Mouse (Mus musculus): Measurements from ENCODE around the gene Etv6. TPM values are rescaled to one million over a fixed set of nuclear protein-coding genes. Genes with fewer than 3 reads are reported as not detected.

The Etv6 gene
- total and polyA plus RNA-seq, 3 experiments: 12.6 to 25.9 TPM; not detected in 1

DNA sequence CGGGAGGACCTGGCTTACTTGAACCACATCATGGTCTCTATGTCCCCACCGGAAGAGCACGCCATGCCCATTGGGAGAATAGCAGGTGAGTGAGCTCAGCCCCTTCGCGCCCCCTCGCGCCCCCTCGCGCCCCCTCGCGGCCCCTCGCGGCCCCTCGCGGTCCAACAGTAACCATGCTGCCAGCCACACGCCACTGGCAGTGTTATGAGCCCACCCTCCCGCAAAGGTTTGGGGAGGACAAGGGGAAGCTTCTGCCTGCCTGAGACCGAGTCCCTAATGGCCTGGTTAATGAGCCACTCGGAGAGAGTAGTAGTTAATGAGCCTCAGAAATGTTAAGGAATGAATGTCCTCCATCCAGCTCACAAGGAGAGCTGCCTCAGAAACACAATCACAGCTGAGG lies 213.2 kb downstream of the Etv6 start:
- peaks cover 0 to 2% of the 10 kb centered on the region in 2 experiments; a peak in 1 of 4 replicates for H3K36me3 ChIP-seq (ENCODE audit: control insufficient read depth in 1 of 2, insufficient read depth in 2 of 2, low read length in 2 of 2)
- no peaks in the 10 kb centered on the region for H3K79me2 ChIP-seq (ENCODE audit: control insufficient read depth, insufficient read depth, low read length, poor library complexity)
- no peaks in the 10 kb centered on the region for H3K27me3 ChIP-seq (ENCODE audit: control insufficient read depth in 1 of 2, insufficient read depth in 2 of 2, low read length in 2 of 2)
- H3K9me3 ChIP-seq (replicated peaks; ENCODE audit: insufficient read depth, low read length): no peaks in the 10 kb centered on the region
- no peak for TF ChIP-seq POLR2A (IDR thresholded peaks at IDR 0.05; ENCODE audit: control insufficient read depth in 1 of 2, insufficient read depth in 1 of 2, low read depth in 1 of 2, low read length in 2 of 2, poor library complexity in 1 of 2)
- no peak for TF ChIP-seq MAFK (IDR thresholded peaks at IDR 0.05; ENCODE audit: borderline replicate concordance, low read depth, low read length)
- TF ChIP-seq NRF1 (IDR thresholded peaks at IDR 0.05; ENCODE audit: insufficient read depth, low read depth, low read length, poor library complexity, severe bottlenecking): no peak
- no peak for TF ChIP-seq MYC (IDR thresholded peaks at IDR 0.05; ENCODE audit: low read depth, low read length)
- peaks cover under 1% of the 10 kb centered on the region in 2 experiments; a peak in 3 of 4 replicates for H3K4me1 ChIP-seq (ENCODE audit: control insufficient read depth in 1 of 2, insufficient read depth in 2 of 2, low read length in 2 of 2)
- H3K27ac ChIP-seq (ENCODE audit: control insufficient read depth, low read depth, low read length): no peak overlapping the region
- no peak overlapping the region for H3K4me3 ChIP-seq (ENCODE audit: control insufficient read depth in 1 of 2, insufficient read depth in 1 of 2, low read depth in 2 of 2, low read length in 2 of 2)
- no peak overlapping the region for H3K9ac ChIP-seq (ENCODE audit: control insufficient read depth, low read depth, low read length, poor library complexity, severe bottlenecking)
- no peak for DNase-seq (ENCODE audit: low read depth, low spot score)

DNA sequence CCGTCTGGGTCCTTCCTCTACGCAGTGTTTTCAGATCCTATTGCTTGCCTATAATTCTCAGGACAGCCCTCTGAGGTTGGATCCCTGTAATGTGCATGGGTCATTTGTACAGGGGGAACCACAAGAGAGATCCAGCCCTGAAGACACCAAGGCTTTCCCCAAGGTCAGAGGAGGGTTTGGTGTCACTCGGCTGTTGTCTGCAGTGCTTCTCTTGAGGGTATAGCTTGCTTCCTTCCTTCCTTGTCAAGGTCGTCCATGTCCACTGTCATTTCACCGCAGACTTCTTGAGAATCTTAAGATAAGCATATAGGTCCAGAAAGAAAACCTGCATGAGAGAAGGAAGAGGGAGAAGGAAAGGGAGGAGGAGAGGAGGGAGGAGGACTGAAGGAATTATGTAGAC lies 215.3 kb downstream of the Etv6 start:
- H3K79me2 ChIP-seq (ENCODE audit: control insufficient read depth, insufficient read depth, low read length, poor library complexity): no peaks in the 10 kb centered on the region
- H3K4me3 ChIP-seq (ENCODE audit: control insufficient read depth in 1 of 2, insufficient read depth in 1 of 2, low read depth in 2 of 2, low read length in 2 of 2): no peak overlapping the region
- H3K36me3 ChIP-seq (ENCODE audit: control insufficient read depth in 1 of 2, insufficient read depth in 2 of 2, low read length in 2 of 2): peaks cover 0 to 4% of the 10 kb centered on the region in 2 experiments; a peak in 2 of 4 replicates
- H3K4me1 ChIP-seq (ENCODE audit: control insufficient read depth in 1 of 2, insufficient read depth in 2 of 2, low read length in 2 of 2): no peaks in the 10 kb centered on the region
- TF ChIP-seq CTCF (IDR thresholded peaks at IDR 0.05 in 2 of 3, conservative IDR thresholded peaks at IDR 0.05 in 1 of 3; ENCODE audit: control insufficient read depth in 1 of 3, insufficient read depth in 1 of 3, low read depth in 2 of 3, low read length in 3 of 3, poor library complexity in 1 of 3, severe bottlenecking in 1 of 3) (no peak), MYB (IDR thresholded peaks at IDR 0.05; ENCODE audit: low read depth, low read length) (no peak), TAL1 (IDR thresholded peaks at IDR 0.05; ENCODE audit: low read length) (no peak), EP300 (IDR thresholded peaks at IDR 0.05; ENCODE audit: low read depth in 1 of 2, low read length in 2 of 2) (no peak), ZMIZ1 (IDR thresholded peaks at IDR 0.05; ENCODE audit: low read depth, low read length) (no peak), ZC3H11A (IDR thresholded peaks at IDR 0.05; ENCODE audit: low read depth, low read length) (no peak), UBTF (IDR thresholded peaks at IDR 0.05; ENCODE audit: borderline replicate concordance, insufficient read depth, low read depth, low read length) (no peak), USF2 (IDR thresholded peaks at IDR 0.05; ENCODE audit: borderline replicate concordance in 1 of 2, insufficient read depth in 1 of 2, low read depth in 1 of 2, low read length in 2 of 2) (no peak), SIN3A (IDR thresholded peaks at IDR 0.05; ENCODE audit: low read length) (no peak), MXI1 (IDR thresholded peaks at IDR 0.05; ENCODE audit: low read depth, low read length) (no peak), TBP (IDR thresholded peaks at IDR 0.05; ENCODE audit: low read depth, low read length) (no peak), RCOR1 (IDR thresholded peaks at IDR 0.05; ENCODE audit: low read depth, low read length) (no peak), MAX (IDR thresholded peaks at IDR 0.05; ENCODE audit: low read length) (no peak), JUND (IDR thresholded peaks at IDR 0.05; ENCODE audit: low read depth, low read length) (no peak), E2F4 (IDR thresholded peaks at IDR 0.05; ENCODE audit: borderline replicate concordance, low read depth, low read length) (no peak), POLR2AphosphoS2 (IDR thresholded peaks at IDR 0.05; ENCODE audit: low read length) (no peak), POLR2AphosphoS5 (IDR thresholded peaks at IDR 0.05; ENCODE audit: borderline replicate concordance, low read depth, low read length) (no peak), MAFK (IDR thresholded peaks at IDR 0.05; ENCODE audit: borderline replicate concordance, low read depth, low read length) (no peak), POLR2A (IDR thresholded peaks at IDR 0.05; ENCODE audit: control insufficient read depth in 1 of 2, insufficient read depth in 1 of 2, low read depth in 1 of 2, low read length in 2 of 2, poor library complexity in 1 of 2) (no peak)
- no peaks in the 10 kb centered on the region for H3K9me3 ChIP-seq (replicated peaks; ENCODE audit: insufficient read depth, low read length)
- no peaks in the 10 kb centered on the region for H3K27me3 ChIP-seq (ENCODE audit: control insufficient read depth in 1 of 2, insufficient read depth in 2 of 2, low read length in 2 of 2)
- DNase-seq (ENCODE audit: low read depth, low spot score): no peak
- no peak overlapping the region for H3K27ac ChIP-seq (ENCODE audit: control insufficient read depth, low read depth, low read length)
- H3K9ac ChIP-seq (ENCODE audit: control insufficient read depth, low read depth, low read length, poor library complexity, severe bottlenecking): no peak overlapping the region
